Comparison of ENCODE assay signal across 32 mouse cellular contexts in genomic region chr7:80177438-80177837, GRCm38 (mm10).
"Had no signal": no experiment of that assay in that cellular context is flagged by ENCODE, and none has a peak within 500 bp of the region (broad histone marks: within the 10 kb centered on the region; RNA-seq: fewer than 3 reads in every experiment).

No protein-coding gene starts in this region.

- H3K4me1 ChIP-seq: limb, embryonic 13.5 days; midbrain, embryonic 10.5 days; midbrain, embryonic 12.5 days; midbrain, embryonic 13.5 days; midbrain, embryonic 15.5 days; neural tube, embryonic 12.5 days had no signal

- H3K9ac ChIP-seq: limb, embryonic 12.5 days; limb, embryonic 13.5 days; limb, embryonic 15.5 days; liver, embryonic 12.5 days; liver, embryonic 13.5 days; liver, embryonic 14.5 days; liver, embryonic 15.5 days; liver, postnatal 0 days; lung, embryonic 14.5 days; lung, embryonic 15.5 days; midbrain, embryonic 12.5 days; midbrain, embryonic 13.5 days; midbrain, embryonic 15.5 days; neural tube, embryonic 12.5 days had no signal

- ATAC-seq: liver, embryonic 12.5 days; liver, postnatal 0 days; lung, postnatal 0 days; midbrain, embryonic 13.5 days; midbrain, embryonic 15.5 days; midbrain, embryonic 16.5 days had no signal

- H3K4me2 ChIP-seq: limb, embryonic 12.5 days; limb, embryonic 13.5 days; limb, embryonic 15.5 days; liver, embryonic 11.5 days; liver, embryonic 12.5 days; liver, embryonic 13.5 days; liver, embryonic 15.5 days; lung, embryonic 14.5 days; lung, embryonic 15.5 days; midbrain, embryonic 11.5 days; midbrain, embryonic 12.5 days; midbrain, embryonic 13.5 days; midbrain, embryonic 15.5 days; neural tube, embryonic 12.5 days had no signal

- H3K36me3 ChIP-seq: limb, embryonic 10.5 days; limb, embryonic 12.5 days; limb, embryonic 13.5 days; limb, embryonic 15.5 days; liver, embryonic 12.5 days; liver, embryonic 13.5 days; liver, embryonic 15.5 days; lung, embryonic 15.5 days; midbrain, embryonic 10.5 days; midbrain, embryonic 12.5 days; midbrain, embryonic 13.5 days; midbrain, embryonic 15.5 days; neural tube, embryonic 12.5 days had no signal

- DNase-seq: left cerebral cortex, postnatal 4 days; liver; liver, embryonic 13.5 days; liver, postnatal 0 days; lung, adult 18-20 months; lung, adult 2 months; lung, embryonic 14.5 days; lung, postnatal 10 days; lung, postnatal 14 days; lung, postnatal 36 days; lung, postnatal 4 days; midbrain, embryonic 14.5 days had no signal

- H3K9me3 ChIP-seq: limb, embryonic 10.5 days; limb, embryonic 12.5 days; limb, embryonic 13.5 days; limb, embryonic 15.5 days; liver, embryonic 12.5 days; liver, embryonic 13.5 days; liver, embryonic 15.5 days; lung, embryonic 15.5 days; midbrain, embryonic 10.5 days; midbrain, embryonic 12.5 days; midbrain, embryonic 13.5 days; midbrain, embryonic 15.5 days; neural tube, embryonic 12.5 days had no signal

- H3K27ac ChIP-seq: limb, embryonic 10.5 days; limb, embryonic 12.5 days; limb, embryonic 13.5 days; limb, embryonic 15.5 days; liver, embryonic 12.5 days; liver, embryonic 14.5 days; liver, embryonic 15.5 days; lung, embryonic 15.5 days; macrophage; midbrain, embryonic 10.5 days; midbrain, embryonic 12.5 days; midbrain, embryonic 13.5 days; midbrain, embryonic 15.5 days; neural tube, embryonic 12.5 days had no signal

- H3K4me3 ChIP-seq: limb, embryonic 10.5 days; limb, embryonic 12.5 days; limb, embryonic 13.5 days; limb, embryonic 15.5 days; liver, embryonic 12.5 days; liver, embryonic 13.5 days; liver, embryonic 15.5 days; lung, embryonic 15.5 days; midbrain, embryonic 10.5 days; midbrain, embryonic 12.5 days; midbrain, embryonic 13.5 days; midbrain, embryonic 15.5 days; myocyte; neural tube, embryonic 12.5 days had no signal

- H3K27me3 ChIP-seq: limb, embryonic 12.5 days; limb, embryonic 13.5 days; limb, embryonic 15.5 days; liver, embryonic 12.5 days; liver, embryonic 13.5 days; liver, embryonic 15.5 days; lung, embryonic 15.5 days; megakaryocyte, embryonic 14.5 days; midbrain, embryonic 12.5 days; midbrain, embryonic 13.5 days; midbrain, embryonic 15.5 days; neural tube, embryonic 12.5 days had no signal
